Mouse (Mus musculus) ES-Bruce4 (cell line): ENCODE results near the gene Uvrag.

Experiments used
- CTCF ChIP-seq: IDR thresholded peaks from one replicate; pipeline ENCODE4 v1.8.1; 2011; ENCODE audit warnings: low read depth, low read length
- EP300 ChIP-seq: IDR thresholded peaks from 2 replicates; pipeline ENCODE4 v1.6.1; 2011; ENCODE audit warnings: low read depth, low read length; ENCODE audit not compliant: insufficient read depth
- POLR2A ChIP-seq: IDR thresholded peaks from one replicate; pipeline ENCODE4 v1.8.1; 2011; ENCODE audit warnings: low read length; ENCODE audit not compliant: insufficient read depth

- no peak for TF ChIP-seq CTCF
- TF ChIP-seq POLR2A: no peak
- no peak for TF ChIP-seq EP300
Measured at GRCm38 (mm10) chr7:98879176-98879575, 261.8 kb downstream of the Uvrag start.
